Mouse (Mus musculus) stomach, postnatal 0 days (tissue): ENCODE results near the gene D030056L22Rik. TPM values are rescaled to one million over a fixed set of nuclear protein-coding genes. Genes with fewer than 3 reads are reported as not detected.

Experiments used
- ATAC-seq: fragments of 200-750 bp; cut with Nextera tagmentation; 2 replicates; pipeline ENCODE4 v1.8.0; 2017; ENCODE audit not compliant: low FRiP score, low TSS enrichment
- DNase-seq: peaks from one replicate; pipeline ENCODE4 v3.0.0-alpha.2; 2016; ENCODE audit warnings: low spot score
- H3K27ac ChIP-seq: fragments of 300-500 bp; sonication (generic); replicated peaks from 2 replicates; pipeline ENCODE4 v1.5.1; 2014; ENCODE audit warnings: mild to moderate bottlenecking, control low read depth
- H3K27me3 ChIP-seq: fragments of 300-500 bp; sonication (generic); 2 replicates; pipeline ENCODE4 v1.6.1; 2014; ENCODE audit warnings: low read length; ENCODE audit not compliant: control insufficient read depth, insufficient read depth
- H3K36me3 ChIP-seq: fragments of 300-500 bp; sonication (generic); 2 replicates; pipeline ENCODE4 v1.6.1; 2014; ENCODE audit warnings: low read length, mixed read lengths; ENCODE audit not compliant: control insufficient read depth, insufficient read depth
- H3K4me1 ChIP-seq: fragments of 300-500 bp; sonication (generic); replicated peaks from 2 replicates; pipeline ENCODE4 v1.6.1; 2014; ENCODE audit warnings: antibody characterized with exemption; ENCODE audit not compliant: control insufficient read depth, insufficient read depth
- H3K4me2 ChIP-seq: fragments of 300-500 bp; sonication (generic); replicated peaks from 2 replicates; pipeline ENCODE4 v1.6.1; 2014; ENCODE audit warnings: low read depth, mild to moderate bottlenecking, control low read depth, moderate library complexity
- H3K4me3 ChIP-seq: fragments of 300-500 bp; sonication (generic); 2 replicates; pipeline ENCODE4 v1.5.1; 2014; ENCODE audit warnings: low read depth, low read length, control low read depth
- H3K9ac ChIP-seq: fragments of 300-500 bp; sonication (generic); 2 replicates; pipeline ENCODE4 v1.6.1; 2014; ENCODE audit warnings: mild to moderate bottlenecking, low read length, control low read depth, mixed read lengths
- H3K9me3 ChIP-seq: fragments of 300-500 bp; sonication (generic); 2 replicates; pipeline ENCODE4 v1.6.1; 2016; ENCODE audit warnings: low read length; ENCODE audit not compliant: control insufficient read depth
- CTCF ChIP-seq: IDR thresholded peaks from 2 replicates; pipeline ENCODE4 v1.5.1; 2016; ENCODE audit warnings: antibody characterized with exemption, low read depth, mild to moderate bottlenecking, moderate library complexity
- EP300 ChIP-seq: optimal IDR thresholded peaks from 2 replicates; pipeline ENCODE3; 2016; ENCODE audit warnings: antibody characterized with exemption
- WGBS: fragments of 180-500 bp; shearing (Covaris S2); extraction: QIAGEN DNeasy Blood & Tissue Kit; methylation state at CpG from one replicate; pipeline ENCODE4 v1.1.7; 2014; 5-methylcytosine and 5-hydroxymethylcytosine counted together
- polyA plus RNA-seq: library from polyadenylated mRNA; unstranded; fragments of >200 nt; fragmentation: Nextera tagmentation; extraction: Ambion mirVana; gene quantifications from 2 replicates; pipeline ENCODE4 v1.2.1, GENCODE M21; 2015

Gene D030056L22Rik
- polyA plus RNA-seq, 1 experiment from 2014 or later: 12.8 TPM

DNA sequence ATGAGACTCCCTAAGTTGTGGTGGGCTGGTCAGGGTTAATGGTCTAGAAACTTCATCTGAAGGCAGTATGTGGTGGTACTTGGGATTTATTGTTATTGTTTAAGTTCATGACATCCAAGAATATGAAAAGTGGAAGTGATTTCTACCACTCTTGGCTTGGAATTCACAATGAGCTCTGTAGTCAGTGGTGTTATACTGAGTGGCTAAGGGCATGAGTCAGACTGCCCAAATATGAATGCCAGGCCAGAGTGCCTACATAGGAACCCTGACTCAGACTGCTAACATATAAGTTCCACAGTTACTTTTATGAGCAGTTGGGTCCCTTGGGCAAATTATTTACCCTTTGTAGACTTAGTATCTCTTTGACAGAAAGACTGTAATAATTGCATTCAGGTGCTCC lies 44.2 kb downstream of the D030056L22Rik start:
- no peak overlapping the region for H3K4me2 ChIP-seq
- no peak overlapping the region for H3K27ac ChIP-seq
- no peaks in the 10 kb centered on the region for H3K4me1 ChIP-seq
- no peak overlapping the region for H3K9ac ChIP-seq
- H3K9me3 ChIP-seq: no peaks in the 10 kb centered on the region
- no peaks in the 10 kb centered on the region for H3K36me3 ChIP-seq
- H3K27me3 ChIP-seq: no peaks in the 10 kb centered on the region
- TF ChIP-seq EP300 (no peak), CTCF (no peak)
- H3K4me3 ChIP-seq: no peak overlapping the region
- no peak for DNase-seq
- no peak for ATAC-seq

DNA sequence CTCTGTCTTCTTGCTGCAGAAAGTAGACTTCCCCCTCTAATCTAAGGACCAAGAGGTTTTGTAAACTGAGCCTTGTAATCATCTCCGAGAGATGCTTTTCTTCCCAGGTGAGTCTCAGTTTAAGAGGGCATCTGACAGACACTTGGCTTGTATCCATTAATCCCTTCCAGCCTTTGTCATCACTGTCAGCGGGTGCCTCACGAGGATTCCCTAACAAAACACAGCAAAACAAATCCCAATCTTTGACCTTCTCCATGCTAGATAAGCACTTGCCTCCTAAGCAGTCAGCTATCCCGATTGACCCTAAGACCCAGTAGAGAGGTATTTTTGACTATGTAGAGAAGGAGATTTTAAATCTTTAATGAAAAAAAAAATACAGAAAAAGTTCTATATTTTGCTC lies 44.7 kb downstream of the D030056L22Rik start:
- Histone ChIP-seq H3K9ac (no peak overlapping the region), H3K4me3 (no peak overlapping the region), H3K4me2 (no peak overlapping the region), H3K27ac (no peak overlapping the region), H3K27me3 (no peaks in the 10 kb centered on the region), H3K36me3 (no peaks in the 10 kb centered on the region), H3K9me3 (no peaks in the 10 kb centered on the region), H3K4me1 (no peaks in the 10 kb centered on the region)
- WGBS: 48% methylated on average over 4 of the region's 4 CpGs
- DNase-seq (no peak), ATAC-seq (no peak)
- TF ChIP-seq EP300: no peak
- TF ChIP-seq CTCF: no peak

DNA sequence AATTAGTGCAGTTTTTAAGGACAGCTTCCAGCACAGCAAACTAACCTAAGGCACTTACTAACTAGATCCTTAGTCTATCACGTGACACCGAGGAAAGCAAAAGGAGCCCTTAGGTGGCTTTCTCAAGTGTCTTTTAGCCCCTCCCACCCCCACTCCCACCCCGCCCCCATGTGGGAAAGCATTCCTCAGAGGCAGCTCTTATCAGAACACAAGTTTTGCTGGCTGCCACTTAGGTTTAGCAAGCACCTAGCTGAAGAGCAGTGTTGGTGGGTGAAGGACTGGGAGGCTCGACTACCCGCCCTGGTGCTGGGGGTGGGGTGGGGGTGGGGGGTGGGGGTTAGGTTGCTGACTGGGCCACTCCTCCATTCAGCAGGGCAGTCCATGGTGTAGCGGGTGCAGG lies 45.3 kb downstream of the D030056L22Rik start:
- WGBS: 25% methylated on average over 6 of the region's 6 CpGs
- Histone ChIP-seq H3K36me3 (no peaks in the 10 kb centered on the region), H3K27ac (no peak overlapping the region), H3K27me3 (no peaks in the 10 kb centered on the region), H3K4me1 (no peaks in the 10 kb centered on the region), H3K4me3 (no peak overlapping the region), H3K9me3 (no peaks in the 10 kb centered on the region), H3K9ac (no peak overlapping the region), H3K4me2 (no peak overlapping the region)
- no peak for TF ChIP-seq CTCF
- TF ChIP-seq EP300: no peak
- ATAC-seq (no peak), DNase-seq (peak; percentile 27)

DNA sequence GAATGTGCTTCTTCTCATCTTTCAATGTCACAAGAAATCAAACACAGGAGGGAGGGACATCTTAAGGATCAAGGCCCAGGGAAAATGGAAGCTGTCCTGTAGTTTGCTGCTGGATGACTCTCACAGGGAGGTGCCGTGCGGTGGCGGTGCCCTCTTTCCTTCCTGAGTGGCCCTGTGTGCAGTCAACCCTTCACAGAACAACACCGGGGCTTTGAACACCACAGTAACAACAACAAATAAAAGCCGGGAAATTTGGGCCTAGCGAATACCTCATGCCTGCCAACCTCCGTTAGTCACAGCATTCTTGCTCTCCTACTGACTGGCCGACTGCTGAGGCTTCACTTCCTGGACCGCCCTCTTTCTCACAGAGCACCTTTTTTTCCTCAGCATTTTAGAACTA lies 45.9 kb downstream of the D030056L22Rik start:
- Histone ChIP-seq H3K9ac (no peak overlapping the region), H3K27me3 (no peaks in the 10 kb centered on the region), H3K4me3 (no peak overlapping the region), H3K4me2 (no peak overlapping the region), H3K4me1 (no peaks in the 10 kb centered on the region), H3K36me3 (no peaks in the 10 kb centered on the region), H3K9me3 (no peaks in the 10 kb centered on the region), H3K27ac (no peak overlapping the region)
- TF ChIP-seq EP300 (no peak), CTCF (no peak)
- no peak for DNase-seq
- no peak for ATAC-seq
- 53% methylated on average over 9 of the region's 9 CpGs for WGBS

DNA sequence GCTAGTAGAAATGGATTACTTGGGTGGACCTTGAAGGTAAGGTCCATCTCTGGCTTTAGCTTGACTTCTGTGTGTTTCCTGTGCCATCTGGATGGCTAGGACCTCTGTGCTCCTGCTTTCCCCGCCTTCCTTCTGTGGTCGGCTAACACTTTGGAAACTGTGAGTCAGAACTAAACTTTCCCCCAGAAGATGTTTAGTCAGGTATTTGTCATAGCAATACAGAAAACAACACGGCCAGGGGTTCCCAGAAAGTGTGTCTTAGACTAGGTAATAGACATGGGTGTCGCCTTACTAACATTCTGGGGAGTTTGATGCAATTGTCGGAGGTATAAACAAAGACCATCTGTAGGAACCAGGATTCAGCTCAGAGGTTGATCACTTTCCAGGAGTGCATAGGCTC lies 53.4 kb downstream of the D030056L22Rik start:
- H3K27ac ChIP-seq: no peak overlapping the region
- no peak for ATAC-seq
- no peaks in the 10 kb centered on the region for H3K4me1 ChIP-seq
- H3K27me3 ChIP-seq: no peaks in the 10 kb centered on the region
- WGBS: 64% methylated on average over 5 of the region's 5 CpGs
- TF ChIP-seq CTCF (no peak), EP300 (no peak)
- no peak for DNase-seq
- no peak overlapping the region for H3K4me2 ChIP-seq
- H3K36me3 ChIP-seq: no peaks in the 10 kb centered on the region
- H3K9ac ChIP-seq: no peak overlapping the region
- no peaks in the 10 kb centered on the region for H3K9me3 ChIP-seq
- H3K4me3 ChIP-seq: no peak overlapping the region

Other genes with a start within 250 kb of the D030056L22Rik start
- gene Ostf1, start 81.4 kb upstream of the D030056L22Rik start, polyA plus RNA-seq: 129 and 134 TPM in 2 replicates
- 4.9 and 6.2 TPM in 2 replicates for gene Nmrk1, start 81.2 kb upstream of the D030056L22Rik start, polyA plus RNA-seq
- gene Carnmt1, start 42.4 kb upstream of the D030056L22Rik start, polyA plus RNA-seq: 18.4 and 18.6 TPM in 2 replicates
- 0.01 and 0.05 TPM in 2 replicates for gene Trpm6, start 36.8 kb downstream of the D030056L22Rik start, polyA plus RNA-seq